12 mouse cellular contexts compared by ENCODE assay signal in the genomic region with DNA sequence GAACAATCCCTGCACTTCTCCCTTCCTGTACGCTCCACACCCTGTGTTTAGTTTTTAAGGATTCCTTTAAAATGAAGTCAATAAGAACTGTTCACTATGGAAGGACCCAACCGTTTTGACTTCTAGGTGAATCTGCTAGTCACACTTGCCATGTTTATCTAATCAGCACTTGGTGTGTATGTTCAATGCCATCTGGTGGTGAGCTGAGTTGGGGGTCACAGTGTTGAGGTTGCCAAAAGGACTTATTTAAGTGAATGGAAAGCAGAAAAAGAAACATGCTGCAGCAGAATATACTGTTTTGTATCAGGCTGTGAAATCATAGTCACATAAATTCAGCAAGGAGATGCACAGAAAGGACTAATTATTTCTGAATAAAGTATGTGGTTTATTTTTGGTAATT. TPM values are rescaled to one million over a fixed set of nuclear protein-coding genes. Genes with fewer than 3 reads are reported as not detected.
DNase-seq lines count a peak whose midpoint lies in the region; ATAC-seq and TF ChIP-seq lines count a peak whose summit lies in the region.
"Had no signal": no experiment of that assay in that cellular context is flagged by ENCODE, and none has a peak within 500 bp of the region (broad histone marks: within the 10 kb centered on the region; RNA-seq: fewer than 3 reads in every experiment).

No protein-coding gene starts in this region.

- H3K27me3 ChIP-seq in lung, embryonic 14.5 days (ENCODE audit: insufficient read depth, low read length), result no peaks in the 10 kb centered on the region
- no peaks in the 10 kb centered on the region for H3K27me3 ChIP-seq in stomach, postnatal 0 days (ENCODE audit: control insufficient read depth, insufficient read depth, low read length)
- no peaks in the 10 kb centered on the region for H3K27me3 ChIP-seq in hindbrain, embryonic 16.5 days (replicated peaks; ENCODE audit: control insufficient read depth, insufficient read depth, low read length)
- H3K27me3 ChIP-seq in cerebellum, adult 2 months (ENCODE audit: control insufficient read depth, insufficient read depth, low read length), result no peaks in the 10 kb centered on the region
- H3K27me3 ChIP-seq: hindbrain, embryonic 15.5 days; neural tube, embryonic 13.5 days had no signal

- no peak for ATAC-seq in CD4-positive, CD25-positive, alpha-beta regulatory T cell, adult 4 months
- no peak for ATAC-seq in lung, embryonic 14.5 days (ENCODE audit: insufficient read depth)
- ATAC-seq in erythroid progenitor cell, adult 5-6 weeks (replicated peaks; ENCODE audit: low FRiP score, poor library complexity, severe bottlenecking), result peak; percentile 30; the same call in 1 of the 2 replicates
- no peak for ATAC-seq in stomach, postnatal 0 days (ENCODE audit: low FRiP score, low TSS enrichment)
- ATAC-seq in hindbrain, embryonic 16.5 days, result no peak
- ATAC-seq: activated CD4-positive, CD25-positive, alpha-beta regulatory T cell, adult 4 months had no signal

- peaks cover 4% of the 10 kb centered on the region; the same call in 1 of the 2 replicates for H3K9me3 ChIP-seq in lung, embryonic 14.5 days (ENCODE audit: low read depth, low read length)
- H3K9me3 ChIP-seq in stomach, postnatal 0 days (ENCODE audit: control insufficient read depth, low read length), result no peaks in the 10 kb centered on the region
- peaks cover 2% of the 10 kb centered on the region; the same call in 1 of the 2 replicates for H3K9me3 ChIP-seq in hindbrain, embryonic 16.5 days (ENCODE audit: control insufficient read depth, low read length)
- H3K9me3 ChIP-seq: hindbrain, embryonic 15.5 days; neural tube, embryonic 13.5 days had no signal

- no peak for TF ChIP-seq EP300 in stomach, postnatal 0 days (optimal IDR thresholded peaks at IDR 0.05)

- H3K27ac ChIP-seq in lung, embryonic 14.5 days (ENCODE audit: low read depth), result no peak overlapping the region
- no peak overlapping the region for H3K27ac ChIP-seq in stomach, postnatal 0 days (replicated peaks)
- no peak overlapping the region for H3K27ac ChIP-seq in hindbrain, embryonic 16.5 days (ENCODE audit: low read depth, low read length)
- H3K27ac ChIP-seq in cerebellum, adult 2 months (ENCODE audit: insufficient read depth, low read length), result no peak overlapping the region
- H3K27ac ChIP-seq: hindbrain, embryonic 15.5 days; neural tube, embryonic 13.5 days had no signal

- H3K4me3 ChIP-seq in lung, embryonic 14.5 days (ENCODE audit: low read depth, low read length), result no peak overlapping the region
- H3K4me3 ChIP-seq in stomach, postnatal 0 days (ENCODE audit: low read depth, low read length), result no peak overlapping the region
- H3K4me3 ChIP-seq in hindbrain, embryonic 16.5 days (ENCODE audit: low read length), result no peak overlapping the region
- H3K4me3 ChIP-seq in cerebellum, adult 2 months (replicated peaks; ENCODE audit: insufficient read depth, low read depth, low read length), result no peak overlapping the region
- H3K4me3 ChIP-seq: hindbrain, embryonic 15.5 days; neural tube, embryonic 13.5 days had no signal

- no peak for TF ChIP-seq POLR2A in cerebellum, adult 2 months (IDR thresholded peaks at IDR 0.05; ENCODE audit: borderline replicate concordance, insufficient read depth, low read length)

- peak; percentile 50 for DNase-seq in CD4-positive, CD25-positive, alpha-beta regulatory T cell, adult 2 months (ENCODE audit: low read depth, low spot score)
- peak; percentile 43 for DNase-seq in lung, embryonic 14.5 days
- no peak for DNase-seq in lung, adult 18-20 months
- DNase-seq in stomach, postnatal 0 days (ENCODE audit: low spot score), result no peak
- no peak for DNase-seq in cerebellum, adult 2 months
- DNase-seq: lung, postnatal 14 days had no signal

- TF ChIP-seq CTCF in lung, embryonic 14.5 days (IDR thresholded peaks at IDR 0.05; ENCODE audit: low read depth), result peak; percentile 27; the same call in 1 of the 2 replicates
- peak; percentile 53 for TF ChIP-seq CTCF in stomach, postnatal 0 days (IDR thresholded peaks at IDR 0.05; ENCODE audit: low read depth)
- no peak for TF ChIP-seq CTCF in cerebellum, adult 2 months (IDR thresholded peaks at IDR 0.05; ENCODE audit: borderline replicate concordance, insufficient read depth, low read depth, low read length)

- no peaks in the 10 kb centered on the region for H3K36me3 ChIP-seq in lung, embryonic 14.5 days (ENCODE audit: insufficient read depth)
- H3K36me3 ChIP-seq in stomach, postnatal 0 days (ENCODE audit: control insufficient read depth, insufficient read depth, low read length), result no peaks in the 10 kb centered on the region
- H3K36me3 ChIP-seq in hindbrain, embryonic 16.5 days (ENCODE audit: control insufficient read depth, insufficient read depth, low read length), result no peaks in the 10 kb centered on the region
- H3K36me3 ChIP-seq: hindbrain, embryonic 15.5 days had no signal

- H3K9ac ChIP-seq in lung, embryonic 14.5 days, result no peak overlapping the region
- H3K9ac ChIP-seq in stomach, postnatal 0 days (ENCODE audit: low read length), result no peak overlapping the region
- no peak overlapping the region for H3K9ac ChIP-seq in hindbrain, embryonic 16.5 days (ENCODE audit: low read depth, low read length)
- H3K9ac ChIP-seq: hindbrain, embryonic 15.5 days; neural tube, embryonic 13.5 days had no signal

- no peak overlapping the region for H3K4me2 ChIP-seq in lung, embryonic 14.5 days
- no peak overlapping the region for H3K4me2 ChIP-seq in stomach, postnatal 0 days (replicated peaks; ENCODE audit: low read depth)
- no peak overlapping the region for H3K4me2 ChIP-seq in hindbrain, embryonic 16.5 days (ENCODE audit: low read length)
- H3K4me2 ChIP-seq: hindbrain, embryonic 15.5 days; neural tube, embryonic 13.5 days had no signal

- H3K4me1 ChIP-seq in lung, embryonic 14.5 days (ENCODE audit: insufficient read depth), result no peaks in the 10 kb centered on the region
- no peaks in the 10 kb centered on the region for H3K4me1 ChIP-seq in stomach, postnatal 0 days (replicated peaks; ENCODE audit: control insufficient read depth, insufficient read depth)
- no peaks in the 10 kb centered on the region for H3K4me1 ChIP-seq in hindbrain, embryonic 16.5 days (ENCODE audit: control insufficient read depth, insufficient read depth, low read depth, low read length)
- H3K4me1 ChIP-seq in cerebellum, adult 2 months (ENCODE audit: control insufficient read depth, insufficient read depth, low read length), result no peaks in the 10 kb centered on the region
- H3K4me1 ChIP-seq: hindbrain, embryonic 15.5 days had no signal

- WGBS in lung, embryonic 14.5 days, result 31% methylated on average over 2 of the region's 2 CpGs
- WGBS in stomach, postnatal 0 days, result 28% methylated on average over 2 of the region's 2 CpGs
- 72% methylated on average over 2 of the region's 2 CpGs for WGBS in hindbrain, embryonic 16.5 days
- 44% methylated on average over 2 of the region's 2 CpGs for WGBS in cerebellum, adult 2 months

RNA-seq across cellular contexts. Expression of a gene that starts 12.2 kb away (rescaled TPM):
- 10 to 100 TPM; 52.0 to 74.3 TPM for polyA plus RNA-seq in CD4-positive, CD25-positive, alpha-beta regulatory T cell, adult 4 months (2017; shearing (Covaris generic))
- polyA plus RNA-seq in lung, embryonic 14.5 days (2014; fragmentation: Nextera tagmentation; extraction: Ambion mirVana), result 149 and 155 TPM in 2 replicates
- total RNA-seq in erythroid progenitor cell, adult 5-6 weeks (2015; ENCODE audit: low replicate concordance), result 195 and 263 TPM in 2 replicates
- 75.3 and 91.0 TPM in 2 replicates for total RNA-seq in erythroid progenitor cell, adult 5-6 weeks (2017; ENCODE audit: low replicate concordance)
- polyA plus RNA-seq in stomach, postnatal 0 days (2015; fragmentation: Nextera tagmentation; extraction: Ambion mirVana), result 61.1 and 67.9 TPM in 2 replicates
- 118 and 121 TPM in 2 replicates for polyA plus RNA-seq in hindbrain, embryonic 16.5 days (2015; fragmentation: Nextera tagmentation; extraction: Ambion mirVana)
- polyA plus RNA-seq in cerebellum, adult 2 months (2012; rRNA removed), result 111 and 112 TPM in 2 replicates

Comparison
In these comparisons a context has a peak if more than half of its experiments do, and no peak if none do; other contexts are left out.
1. DNase-seq: peak in CD4-positive, CD25-positive, alpha-beta regulatory T cell, adult 2 months (single experiment) and lung, embryonic 14.5 days (single experiment); none in lung, adult 18-20 months (0 of 2), stomach, postnatal 0 days (single experiment) and cerebellum, adult 2 months (0 of 2).